Comparison of ENCODE assay signal across 12 mouse cellular contexts in genomic region chr3:143925322-143925721, GRCm38 (mm10).
A peak's percentile ranks its signal among the peaks of the same experiment; 100 is the strongest.
DNase-seq lines count a peak whose midpoint lies in the region; ATAC-seq and TF ChIP-seq lines count a peak whose summit lies in the region.
"Had no signal": no experiment of that assay in that cellular context is flagged by ENCODE, and none has a peak within 500 bp of the region (broad histone marks: within the 10 kb centered on the region; RNA-seq: fewer than 3 reads in every experiment).

No protein-coding gene starts in this region.

- no peak overlapping the region for H3K27ac ChIP-seq in forebrain, postnatal 0 days (ENCODE audit: low read depth, low read length)
- H3K27ac ChIP-seq in forebrain, embryonic 16.5 days (ENCODE audit: low read length): no peak overlapping the region
- H3K27ac ChIP-seq in liver, embryonic 14.5 days: no peak overlapping the region
- no peak overlapping the region for H3K27ac ChIP-seq in liver, embryonic 12.5 days
- H3K27ac ChIP-seq in ES-E14 (ENCODE audit: insufficient read depth, low read depth, low read length, poor library complexity, severe bottlenecking): no peak overlapping the region
- H3K27ac ChIP-seq: hindbrain, embryonic 10.5 days; kidney, embryonic 15.5 days had no signal

- in situ Hi-C loops in ES-E14 (cut with MboI; ENCODE audit: low sequenced_read_pairs in 2 of 2, unreplicated experiment in 2 of 2): no loop called here

- peak; percentile 35; the same call in 1 of the 2 replicates for TF ChIP-seq CTCF in forebrain, postnatal 0 days (IDR thresholded peaks at IDR 0.05; ENCODE audit: low read depth)
- peak; percentile 36 for TF ChIP-seq CTCF in liver, embryonic 14.5 days (IDR thresholded peaks at IDR 0.05; ENCODE audit: low read depth)

- ATAC-seq in forebrain, postnatal 0 days: no peak
- no peak for ATAC-seq in forebrain, embryonic 16.5 days
- ATAC-seq in liver, embryonic 14.5 days (ENCODE audit: insufficient read depth): no peak
- no peak for ATAC-seq in liver, embryonic 12.5 days
- ATAC-seq in megakaryocyte progenitor cell, adult 5-6 weeks (replicated peaks; ENCODE audit: poor library complexity): peak; percentile 89

- no peak for TF ChIP-seq EP300 in liver, embryonic 14.5 days (IDR thresholded peaks at IDR 0.05; ENCODE audit: low read depth)

- H3K9me3 ChIP-seq in forebrain, postnatal 0 days (ENCODE audit: low read length): no peaks in the 10 kb centered on the region
- H3K9me3 ChIP-seq in forebrain, embryonic 16.5 days (ENCODE audit: control insufficient read depth, low read length): no peaks in the 10 kb centered on the region
- no peaks in the 10 kb centered on the region for H3K9me3 ChIP-seq in liver, embryonic 14.5 days (ENCODE audit: control insufficient read depth, low read length)
- no peaks in the 10 kb centered on the region for H3K9me3 ChIP-seq in liver, embryonic 12.5 days (replicated peaks)
- H3K9me3 ChIP-seq in ES-E14 (ENCODE audit: control insufficient read depth, insufficient read depth, low read depth, low read length): no peaks in the 10 kb centered on the region
- H3K9me3 ChIP-seq: hindbrain, embryonic 10.5 days; kidney, embryonic 15.5 days had no signal

- H3K9ac ChIP-seq in forebrain, postnatal 0 days: no peak overlapping the region
- H3K9ac ChIP-seq in forebrain, embryonic 16.5 days (replicated peaks; ENCODE audit: low read depth, low read length): no peak overlapping the region
- no peak overlapping the region for H3K9ac ChIP-seq in liver, embryonic 14.5 days (replicated peaks)
- no peak overlapping the region for H3K9ac ChIP-seq in liver, embryonic 12.5 days
- no peak overlapping the region for H3K9ac ChIP-seq in ES-E14 (ENCODE audit: insufficient read depth, low read depth, low read length, poor library complexity, severe bottlenecking)
- H3K9ac ChIP-seq: kidney, embryonic 15.5 days had no signal

- no peaks in the 10 kb centered on the region for H3K36me3 ChIP-seq in forebrain, postnatal 0 days (ENCODE audit: insufficient read depth)
- no peaks in the 10 kb centered on the region for H3K36me3 ChIP-seq in forebrain, embryonic 16.5 days (ENCODE audit: control insufficient read depth, insufficient read depth)
- no peaks in the 10 kb centered on the region for H3K36me3 ChIP-seq in liver, embryonic 14.5 days (replicated peaks; ENCODE audit: control insufficient read depth, insufficient read depth, low read depth)
- no peaks in the 10 kb centered on the region for H3K36me3 ChIP-seq in liver, embryonic 12.5 days
- H3K36me3 ChIP-seq in ES-E14 (ENCODE audit: control insufficient read depth, insufficient read depth, low read length, poor library complexity, severe bottlenecking): no peaks in the 10 kb centered on the region
- H3K36me3 ChIP-seq: hindbrain, embryonic 10.5 days; kidney, embryonic 15.5 days had no signal

- H3K4me3 ChIP-seq in forebrain, postnatal 0 days (ENCODE audit: low read depth, low read length): no peak overlapping the region
- H3K4me3 ChIP-seq in forebrain, embryonic 16.5 days (replicated peaks; ENCODE audit: low read length): no peak overlapping the region
- H3K4me3 ChIP-seq in liver, embryonic 14.5 days (ENCODE audit: insufficient read depth in 1 of 2, low read depth in 2 of 2, low read length in 2 of 2): no peak overlapping the region
- H3K4me3 ChIP-seq in liver, embryonic 12.5 days: no peak overlapping the region
- no peak overlapping the region for H3K4me3 ChIP-seq in ES-E14 (ENCODE audit: insufficient read depth in 1 of 2, low read depth in 1 of 2, low read length in 2 of 2, poor library complexity in 1 of 2, severe bottlenecking in 1 of 2)
- H3K4me3 ChIP-seq: hindbrain, embryonic 10.5 days; kidney, embryonic 15.5 days had no signal

- no peak overlapping the region for H3K4me2 ChIP-seq in forebrain, postnatal 0 days (ENCODE audit: low read depth)
- no peak overlapping the region for H3K4me2 ChIP-seq in forebrain, embryonic 16.5 days (ENCODE audit: low read length)
- H3K4me2 ChIP-seq in liver, embryonic 14.5 days (ENCODE audit: low read depth): no peak overlapping the region
- no peak overlapping the region for H3K4me2 ChIP-seq in liver, embryonic 12.5 days
- H3K4me2 ChIP-seq: heart, embryonic 11.5 days; kidney, embryonic 15.5 days had no signal

- no peak for DNase-seq in forebrain, postnatal 0 days
- no peak for DNase-seq in liver, embryonic 14.5 days (ENCODE audit: low read depth in 3 of 3, low spot score in 3 of 3)
- peak; percentile 21 for DNase-seq in ES-E14 (ENCODE audit: low read depth, low spot score)
- no peak for DNase-seq in adrenal gland, postnatal 4 days (ENCODE audit: low spot score in 2 of 2)
- DNase-seq in urinary bladder, adult 18-20 months (ENCODE audit: low spot score in 2 of 2): no peak
- DNase-seq: cerebellum, adult 2 months had no signal

- 56% methylated on average over 6 of the region's 6 CpGs for WGBS in forebrain, postnatal 0 days
- 61% methylated on average over 6 of the region's 6 CpGs for WGBS in forebrain, embryonic 16.5 days
- WGBS in liver, embryonic 14.5 days (ENCODE audit: insufficient replicate concordance): 31% methylated on average over 6 of the region's 6 CpGs
- WGBS in liver, embryonic 12.5 days (ENCODE audit: insufficient replicate concordance): 32% methylated on average over 6 of the region's 6 CpGs

- no peaks in the 10 kb centered on the region for H3K4me1 ChIP-seq in forebrain, postnatal 0 days (ENCODE audit: insufficient read depth)
- H3K4me1 ChIP-seq in forebrain, embryonic 16.5 days (replicated peaks; ENCODE audit: control insufficient read depth, insufficient read depth, low read length): no peaks in the 10 kb centered on the region
- H3K4me1 ChIP-seq in liver, embryonic 14.5 days (replicated peaks; ENCODE audit: control insufficient read depth in 2 of 2, insufficient read depth in 2 of 2, low read length in 1 of 2): no peaks in the 10 kb centered on the region
- no peaks in the 10 kb centered on the region for H3K4me1 ChIP-seq in liver, embryonic 12.5 days
- H3K4me1 ChIP-seq in ES-E14 (ENCODE audit: control insufficient read depth in 2 of 2, insufficient read depth in 2 of 2, low read length in 2 of 2, poor library complexity in 1 of 2): no peaks in the 10 kb centered on the region
- H3K4me1 ChIP-seq: hindbrain, embryonic 10.5 days; kidney, embryonic 15.5 days had no signal

- H3K27me3 ChIP-seq in forebrain, postnatal 0 days (ENCODE audit: insufficient read depth, low read length): no peaks in the 10 kb centered on the region; the same call in 1 of the 2 replicates
- no peaks in the 10 kb centered on the region for H3K27me3 ChIP-seq in forebrain, embryonic 16.5 days (replicated peaks; ENCODE audit: control insufficient read depth, insufficient read depth, low read length)
- H3K27me3 ChIP-seq in liver, embryonic 14.5 days (ENCODE audit: control insufficient read depth, insufficient read depth, low read length): no peaks in the 10 kb centered on the region
- H3K27me3 ChIP-seq in liver, embryonic 12.5 days (replicated peaks): no peaks in the 10 kb centered on the region
- H3K27me3 ChIP-seq: kidney, embryonic 15.5 days had no signal

TF ChIP-seq in ES-E14, 5 proteins besides CTCF, POLR2A, EP300 and RAD21:
- TF ChIP-seq ZC3H11A (IDR thresholded peaks at IDR 0.05; ENCODE audit: borderline replicate concordance, low read depth, low read length): peak; percentile 30; the same call in 1 of the 2 replicates
- TF ChIP-seq ZNF384 (IDR thresholded peaks at IDR 0.05; ENCODE audit: low read depth, low read length): no peak
